Mouse (Mus musculus): ENCODE results near the gene Atic.

- no peak for TF ChIP-seq CTCF (IDR thresholded peaks at IDR 0.05; ENCODE audit: low read depth, low read length)
- no peak for TF ChIP-seq POLR2A (IDR thresholded peaks at IDR 0.05; ENCODE audit: borderline replicate concordance, low read depth, low read length)
Measured at GRCm38 (mm10) chr1:71583900-71584299, 26.9 kb downstream of the Atic start.

All from bone marrow macrophage, adult 2 months (primary cell).